Mouse (Mus musculus) forelimb bud, embryonic 11.5 days (tissue): Measurements from ENCODE around the gene Plekhg2.
A peak's percentile ranks its signal among the peaks of the same experiment; 100 is the strongest.
"Not testable (repeated sequence)": the region's sequence is repeated elsewhere in the genome, so short reads cannot be mapped to it uniquely, and the experiment has no call there.

Experiments
- DNase-seq: peaks from one replicate; pipeline ENCODE4 v3.0.0-alpha.2; 2012; ENCODE audit warnings: low read depth, low spot score

The Plekhg2 gene

GRCm38 (mm10) chr7:28372251-28373108, at the start of gene Plekhg2:
Plekhg2 (minus strand) TSS chr7:28372599.
- peak; percentile 100 for DNase-seq

GRCm38 (mm10) chr7:28419416-28419815, 47.0 kb upstream of the Plekhg2 start:
- DNase-seq = no peak

- no peak for DNase-seq
Measured at GRCm38 (mm10) chr7:28418096-28418670, 45.8 kb upstream of the Plekhg2 start.

- DNase-seq = no peak
Measured at GRCm38 (mm10) chr7:28417368-28417767, 45.0 kb upstream of the Plekhg2 start.

- no peak for DNase-seq
Measured at GRCm38 (mm10) chr7:28412826-28413225, 40.4 kb upstream of the Plekhg2 start.

GRCm38 (mm10) chr7:28410841-28411475, 38.6 kb upstream of the Plekhg2 start:
- no peak for DNase-seq

GRCm38 (mm10) chr7:28401942-28402341, 29.5 kb upstream of the Plekhg2 start:
- no peak for DNase-seq

GRCm38 (mm10) chr7:28401030-28401429, 28.6 kb upstream of the Plekhg2 start:
- DNase-seq = no peak

GRCm38 (mm10) chr7:28398696-28399340, 26.4 kb upstream of the Plekhg2 start:
- no peak for DNase-seq

- no peak for DNase-seq
Measured at GRCm38 (mm10) chr7:28398000-28398399, 25.6 kb upstream of the Plekhg2 start.

GRCm38 (mm10) chr7:28395425-28395824, 23.0 kb upstream of the Plekhg2 start:
- DNase-seq = no peak

- no peak for DNase-seq
Measured at GRCm38 (mm10) chr7:28393272-28393951, 21.0 kb upstream of the Plekhg2 start.

- DNase-seq = peak; percentile 99
Measured at GRCm38 (mm10) chr7:28392429-28393271, 20.3 kb upstream of the Plekhg2 start, which contains the start of the genes Med29 and Paf1. Med29 (minus strand) TSS chr7:28392708. Paf1 (plus strand) TSS chr7:28392951.

- no peak for DNase-seq
Measured at GRCm38 (mm10) chr7:28390331-28390730, 17.9 kb upstream of the Plekhg2 start.

- not testable (repeated sequence) for DNase-seq
Measured at GRCm38 (mm10) chr7:28387384-28387783, 15.0 kb upstream of the Plekhg2 start.

GRCm38 (mm10) chr7:28386877-28387276, 14.5 kb upstream of the Plekhg2 start:
- not testable (repeated sequence) for DNase-seq

GRCm38 (mm10) chr7:28386462-28386861, 14.1 kb upstream of the Plekhg2 start:
- DNase-seq = peak; percentile 92

- no peak for DNase-seq
Measured at GRCm38 (mm10) chr7:28386007-28386406, 13.6 kb upstream of the Plekhg2 start.

- no peak for DNase-seq
Measured at GRCm38 (mm10) chr7:28385196-28385595, 12.8 kb upstream of the Plekhg2 start.

GRCm38 (mm10) chr7:28384162-28384561, 11.8 kb upstream of the Plekhg2 start:
- DNase-seq = no peak
